Mouse (Mus musculus) megakaryocyte, adult 5-6 weeks (primary cell): ENCODE results near the gene Vangl1. TPM values are rescaled to one million over a fixed set of nuclear protein-coding genes. Genes with fewer than 3 reads are reported as not detected.
"Not testable (repeated sequence)": the region's sequence is repeated elsewhere in the genome, so short reads cannot be mapped to it uniquely, and the experiment has no call there.

Experiments
- ATAC-seq: 2 replicates; pipeline ENCODE4 v1.8.0; 2016; ENCODE audit warnings: mild to moderate bottlenecking, inconsistent platforms; ENCODE audit not compliant: poor library complexity, severe bottlenecking
- total RNA-seq, 2 experiments: library from RNA; stranded (forward) in 1 of 2; stranded (reverse) in 1 of 2; fragments of 153-499, 151-499 nt in 1 of 2; fragments of 221-1000, 200-1000 nt in 1 of 2; gene quantifications; 2 replicates each; pipeline versions ENCODE4 v1.2.3 to v1.2.4; 2015 to 2017

Vangl1 gene
- total RNA-seq (2015) (1.1 TPM in 2 replicates), total RNA-seq (2017) (0.04 and 0.77 TPM in 2 replicates)

- ATAC-seq, result no peak
Measured at GRCm38 (mm10) chr3:102203781-102204721, at the start of gene Vangl1. TSS of gene Vangl1 (minus strand) at chr3:102204693.

GRCm38 (mm10) chr3:102253554-102253953 lies 49.1 kb upstream of the Vangl1 start:
- ATAC-seq, result no peak

GRCm38 (mm10) chr3:102252927-102253326 lies 48.4 kb upstream of the Vangl1 start:
- no peak for ATAC-seq

GRCm38 (mm10) chr3:102250873-102251272 lies 46.4 kb upstream of the Vangl1 start:
- ATAC-seq, result no peak

- ATAC-seq, result no peak
Measured at GRCm38 (mm10) chr3:102249401-102249991, 45.0 kb upstream of the Vangl1 start.

- no peak for ATAC-seq
Measured at GRCm38 (mm10) chr3:102244601-102245000, 40.1 kb upstream of the Vangl1 start.

- ATAC-seq, result no peak
Measured at GRCm38 (mm10) chr3:102242854-102243253, 38.4 kb upstream of the Vangl1 start.

GRCm38 (mm10) chr3:102231418-102232134 lies 27.1 kb upstream of the Vangl1 start:
- no peak for ATAC-seq

GRCm38 (mm10) chr3:102222756-102223155 lies 18.3 kb upstream of the Vangl1 start:
- no peak for ATAC-seq

- ATAC-seq, result no peak
Measured at GRCm38 (mm10) chr3:102218301-102218700, 13.8 kb upstream of the Vangl1 start.

GRCm38 (mm10) chr3:102214736-102215135 lies 10.2 kb upstream of the Vangl1 start:
- ATAC-seq, result no peak

- ATAC-seq, result no peak
Measured at GRCm38 (mm10) chr3:102214299-102214698, 9.8 kb upstream of the Vangl1 start.

GRCm38 (mm10) chr3:102212896-102213295 lies 8.4 kb upstream of the Vangl1 start:
- ATAC-seq, result no peak

GRCm38 (mm10) chr3:102212336-102212735 lies 7.8 kb upstream of the Vangl1 start:
- no peak for ATAC-seq

GRCm38 (mm10) chr3:102211340-102211739 lies 6.8 kb upstream of the Vangl1 start:
- ATAC-seq, result no peak

- no peak for ATAC-seq
Measured at GRCm38 (mm10) chr3:102210775-102211174, 6.3 kb upstream of the Vangl1 start.

- ATAC-seq, result no peak
Measured at GRCm38 (mm10) chr3:102208861-102209260, 4.4 kb upstream of the Vangl1 start.

GRCm38 (mm10) chr3:102205458-102205830 lies 951 bp upstream of the Vangl1 start:
- no peak for ATAC-seq

- not testable (repeated sequence) for ATAC-seq
Measured at GRCm38 (mm10) chr3:102204734-102205457, 403 bp upstream of the Vangl1 start.

- ATAC-seq, result no peak
Measured at GRCm38 (mm10) chr3:102203131-102203530, 1.4 kb downstream of the Vangl1 start.

- no peak for ATAC-seq
Measured at GRCm38 (mm10) chr3:102199991-102200390, 4.5 kb downstream of the Vangl1 start.
